Mouse (Mus musculus) G1E (cell line): Measurements from ENCODE around the gene Arl15. TPM values are rescaled to one million over a fixed set of nuclear protein-coding genes. Genes with fewer than 3 reads are reported as not detected.

Source experiments
- ATAC-seq: 2 replicates; pipeline ENCODE4 v1.8.0; 2016; ENCODE audit warnings: mild to moderate bottlenecking; ENCODE audit not compliant: insufficient number of reproducible peaks, poor library complexity, low FRiP score, severe bottlenecking; ENCODE audit errors: extremely low read depth
- DNase-seq: peaks from one replicate; pipeline ENCODE4 v3.0.0; 2012; ENCODE audit warnings: low spot score
- H3K27me3 ChIP-seq: 2 replicates; pipeline ENCODE4 v1.6.1; 2012; ENCODE audit warnings: mild to moderate bottlenecking, low read length, inconsistent platforms; ENCODE audit not compliant: insufficient read depth
- H3K36me3 ChIP-seq: replicated peaks from 2 replicates; pipeline ENCODE3; 2012; ENCODE audit warnings: mild to moderate bottlenecking, inconsistent platforms
- H3K4me1 ChIP-seq: 2 replicates; pipeline ENCODE4 v1.6.1; 2012; ENCODE audit warnings: low read depth, low read length, inconsistent platforms, mixed read lengths; ENCODE audit not compliant: insufficient read depth
- H3K4me3 ChIP-seq: 2 replicates; pipeline ENCODE4 v1.5.1; 2012; ENCODE audit warnings: low read depth, mild to moderate bottlenecking, inconsistent platforms, low read length, moderate library complexity, mixed read lengths
- H3K9me3 ChIP-seq: replicated peaks from 2 replicates; pipeline ENCODE4 v1.6.1; 2012; ENCODE audit warnings: inconsistent platforms
- CTCF ChIP-seq: IDR thresholded peaks from 2 replicates; pipeline ENCODE4 v1.5.1; 2012; ENCODE audit warnings: low read depth, low read length, inconsistent platforms, mixed read lengths
- GATA1 ChIP-seq: IDR thresholded peaks from 2 replicates; pipeline ENCODE4 v1.6.1; 2012; ENCODE audit warnings: borderline replicate concordance, low read length, inconsistent platforms, mixed read lengths
- GATA2 ChIP-seq: IDR thresholded peaks from 2 replicates; pipeline ENCODE4 v1.6.1; 2012; ENCODE audit warnings: low read depth, low read length, inconsistent platforms, borderline replicate concordance
- POLR2AphosphoS5 ChIP-seq: IDR thresholded peaks from 2 replicates; pipeline ENCODE4 v1.6.1; 2012; ENCODE audit warnings: low read depth, low read length, inconsistent platforms; ENCODE audit not compliant: insufficient replicate concordance
- TAL1 ChIP-seq: conservative IDR thresholded peaks from 2 replicates; pipeline ENCODE4 v1.6.1; 2012; ENCODE audit warnings: low read depth, low read length, inconsistent platforms, mixed read lengths
- polyA plus RNA-seq: library from polyadenylated mRNA; stranded (reverse); fragments of >175 nt; gene quantifications from 2 replicates; pipeline ENCODE4 v1.2.3, GENCODE M21; 2012
- total RNA-seq, 2 experiments: library from RNA; stranded (forward) in 1 of 2; stranded (reverse) in 1 of 2; fragments of 200-1000 nt in 1 of 2; fragments of >200 nt in 1 of 2; fragmentation: Nextera tagmentation in 1 of 2; gene quantifications; 2 replicates each; pipeline ENCODE4 v1.2.3; 2014 to 2017

Arl15 gene
- total and polyA plus RNA-seq, 3 experiments: 3.2 to 73.8 (median 64.0) TPM

GRCm38 (mm10) chr13:113845229-113845628 lies 50.9 kb downstream of the Arl15 start:
- H3K4me1 ChIP-seq: peaks cover 27% of the 10 kb centered on the region
- no peak for DNase-seq
- no peak for TF ChIP-seq GATA1
- TF ChIP-seq CTCF: no peak
- no peak for TF ChIP-seq GATA2
- no peak for TF ChIP-seq TAL1
- TF ChIP-seq POLR2AphosphoS5: no peak
- no peak for ATAC-seq
- H3K27me3 ChIP-seq: no peaks in the 10 kb centered on the region
- H3K9me3 ChIP-seq: peaks cover 5% of the 10 kb centered on the region; the same call in 1 of the 2 replicates
- no peak overlapping the region for H3K4me3 ChIP-seq
- peaks cover 46% of the 10 kb centered on the region for H3K36me3 ChIP-seq

DNA sequence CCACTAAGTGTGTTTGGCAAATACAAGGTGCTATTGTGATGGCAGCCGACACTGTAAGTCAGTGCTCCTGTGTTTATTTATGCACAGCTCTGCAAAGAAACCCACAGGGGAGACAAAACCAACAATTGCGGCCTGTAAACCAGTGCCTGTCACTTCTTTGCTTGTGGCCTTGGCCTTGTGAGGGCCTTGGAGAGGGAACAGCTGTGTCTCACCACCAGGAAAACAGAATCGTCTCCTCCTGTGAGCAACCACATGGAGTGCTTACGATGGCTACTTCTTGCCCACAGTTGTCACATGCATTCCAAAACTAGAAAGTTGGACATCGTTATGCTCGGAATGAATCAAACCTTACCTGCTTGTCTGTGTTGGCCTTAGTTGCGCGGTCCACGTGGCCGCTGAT lies 52.1 kb downstream of the Arl15 start:
- ATAC-seq: no peak
- H3K27me3 ChIP-seq: no peaks in the 10 kb centered on the region
- TF ChIP-seq GATA1 (no peak), GATA2 (no peak), CTCF (no peak), POLR2AphosphoS5 (no peak), TAL1 (no peak)
- H3K36me3 ChIP-seq: peaks cover 43% of the 10 kb centered on the region
- H3K4me3 ChIP-seq: no peak overlapping the region
- peaks cover 5% of the 10 kb centered on the region; the same call in 1 of the 2 replicates for H3K9me3 ChIP-seq
- no peak for DNase-seq
- H3K4me1 ChIP-seq: peaks cover 38% of the 10 kb centered on the region

DNA sequence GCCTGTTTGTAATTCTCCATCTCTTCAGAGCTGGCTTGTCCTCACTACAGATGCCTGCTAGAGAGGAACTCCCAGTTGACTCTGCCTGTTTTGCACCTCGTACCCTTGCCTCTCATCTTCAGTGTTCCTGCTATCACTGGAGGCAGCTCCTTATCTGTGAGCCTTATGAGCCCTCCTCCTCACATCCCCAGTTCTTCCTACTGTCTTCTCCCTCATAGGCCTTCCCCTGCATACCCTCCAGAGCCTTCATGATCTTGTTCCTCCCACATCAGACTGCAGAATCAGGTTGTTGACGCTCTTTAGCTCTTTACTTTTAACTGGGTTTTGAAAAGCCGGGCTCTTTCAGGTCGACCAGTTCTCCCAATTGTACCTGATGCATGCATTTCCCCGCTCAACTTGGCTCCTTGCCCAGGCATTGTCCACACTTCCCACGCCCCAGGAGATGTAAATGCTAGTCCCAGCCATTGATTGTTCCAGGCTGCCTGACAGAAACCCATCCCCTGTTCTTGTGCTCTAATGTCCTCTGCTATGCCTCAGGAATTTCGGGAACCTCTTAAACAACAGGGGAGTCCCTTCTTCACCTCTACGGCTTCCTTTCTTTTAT lies 56.2 kb downstream of the Arl15 start:
- no peak for ATAC-seq
- Histone ChIP-seq H3K9me3 (no peaks in the 10 kb centered on the region), H3K4me1 (peaks cover 51% of the 10 kb centered on the region), H3K36me3 (peaks cover 31% of the 10 kb centered on the region), H3K4me3 (no peak overlapping the region), H3K27me3 (no peaks in the 10 kb centered on the region)
- no peak for DNase-seq
- TF ChIP-seq GATA1: no peak
- no peak for TF ChIP-seq CTCF
- no peak for TF ChIP-seq GATA2
- no peak for TF ChIP-seq POLR2AphosphoS5
- no peak for TF ChIP-seq TAL1

GRCm38 (mm10) chr13:113851602-113852375 lies 57.5 kb downstream of the Arl15 start:
- Histone ChIP-seq H3K36me3 (peaks cover 24% of the 10 kb centered on the region), H3K27me3 (no peaks in the 10 kb centered on the region), H3K4me3 (no peak overlapping the region), H3K4me1 (peaks cover 59% of the 10 kb centered on the region), H3K9me3 (no peaks in the 10 kb centered on the region)
- TF ChIP-seq TAL1: no peak
- TF ChIP-seq GATA1: no peak
- TF ChIP-seq POLR2AphosphoS5: no peak
- no peak for TF ChIP-seq GATA2
- TF ChIP-seq CTCF: no peak
- DNase-seq (no peak), ATAC-seq (no peak)

DNA sequence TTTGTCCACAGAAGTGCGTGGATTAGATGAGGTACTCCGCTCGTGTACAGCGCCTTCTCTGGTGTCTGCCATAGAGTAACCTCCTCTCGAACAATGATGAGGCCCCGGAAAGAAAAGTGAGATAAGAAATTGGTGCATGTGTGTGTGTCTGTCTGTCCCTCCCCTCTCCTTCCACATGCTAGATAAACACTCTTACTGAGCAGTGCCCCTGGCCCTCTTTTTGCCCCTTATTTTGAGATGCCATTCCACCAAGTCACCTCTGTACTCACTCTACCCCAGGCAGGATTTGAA lies 58.0 kb downstream of the Arl15 start:
- Histone ChIP-seq H3K27me3 (no peaks in the 10 kb centered on the region), H3K4me1 (peaks cover 62% of the 10 kb centered on the region), H3K4me3 (no peak overlapping the region), H3K9me3 (no peaks in the 10 kb centered on the region), H3K36me3 (peaks cover 24% of the 10 kb centered on the region)
- peak; percentile 42; the same call in 1 of the 2 replicates for ATAC-seq
- DNase-seq: no peak
- no peak for TF ChIP-seq CTCF
- TF ChIP-seq TAL1: no peak
- no peak for TF ChIP-seq POLR2AphosphoS5
- TF ChIP-seq GATA1: no peak
- no peak for TF ChIP-seq GATA2

- ATAC-seq (no peak), DNase-seq (no peak)
- Histone ChIP-seq H3K4me3 (no peak overlapping the region), H3K9me3 (no peaks in the 10 kb centered on the region), H3K36me3 (peaks cover 24% of the 10 kb centered on the region), H3K4me1 (peaks cover 68% of the 10 kb centered on the region), H3K27me3 (no peaks in the 10 kb centered on the region)
- TF ChIP-seq CTCF (no peak), GATA2 (no peak), POLR2AphosphoS5 (no peak), TAL1 (no peak), GATA1 (no peak)
These were observed 59.8 kb downstream of the Arl15 start for GRCm38 (mm10) chr13:113854146-113854545.
